Mouse (Mus musculus) lung, adult 2 months (tissue): Measurements from ENCODE around the gene Gm4133. TPM values are rescaled to one million over a fixed set of nuclear protein-coding genes. Genes with fewer than 3 reads are reported as not detected.
"Not testable (repeated sequence)": the region's sequence is repeated elsewhere in the genome, so short reads cannot be mapped to it uniquely, and the experiment has no call there.

ENCODE experiments used
- DNase-seq: peaks from one replicate; pipeline ENCODE4 v3.0.0; 2022
- H3K4me1 ChIP-seq: fragments of 200-500 bp; 2 replicates; pipeline ENCODE4 v1.6.1; 2011; ENCODE audit warnings: low read length; ENCODE audit not compliant: control insufficient read depth, insufficient read depth
- H3K4me3 ChIP-seq: fragments of 200-500 bp; replicated peaks from 2 replicates; pipeline ENCODE3; 2011; ENCODE audit warnings: low read depth, mild to moderate bottlenecking, control low read depth, low read length; ENCODE audit errors: extremely low read depth
- WGBS: fragments of 180-500 bp; shearing (Covaris S2); methylation state at CpG from one replicate; pipeline ENCODE4 v1.1.7; 2018; 5-methylcytosine and 5-hydroxymethylcytosine counted together
- polyA plus RNA-seq: library from polyadenylated mRNA; depleted of rRNA; stranded (reverse); fragments of >200 nt; gene quantifications from 2 replicates; pipeline ENCODE4 v1.2.3, GENCODE M21; 2012; rRNA removed

Gene Gm4133
- polyA plus RNA-seq = not detected in 2 replicates

DNA sequence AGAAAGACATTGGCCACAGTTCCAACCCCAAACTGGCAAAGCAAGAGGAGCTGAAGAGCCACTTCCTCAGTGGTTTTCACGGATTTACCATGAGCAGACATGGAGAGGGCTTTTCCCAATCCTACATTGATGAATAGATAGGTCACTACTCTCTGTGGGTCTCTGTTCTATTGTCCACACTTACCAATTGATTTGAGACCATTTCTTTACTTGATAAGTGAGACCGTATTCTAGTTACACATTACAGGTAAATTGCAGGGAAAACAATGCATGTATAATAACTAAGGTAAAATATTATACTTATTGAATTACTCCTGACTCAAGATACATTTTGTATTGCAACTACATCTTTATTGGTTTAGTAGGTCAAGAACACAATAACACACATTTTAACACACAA lies at the start of gene Gm4133:
Gm4133 (minus strand) TSS at position 101 of the 400 bp plus-strand sequence.
- not testable (repeated sequence) for H3K4me3 ChIP-seq, DNase-seq, H3K4me1 ChIP-seq
- WGBS = no CpG with 5 or more reads among the region's 2 CpGs

DNA sequence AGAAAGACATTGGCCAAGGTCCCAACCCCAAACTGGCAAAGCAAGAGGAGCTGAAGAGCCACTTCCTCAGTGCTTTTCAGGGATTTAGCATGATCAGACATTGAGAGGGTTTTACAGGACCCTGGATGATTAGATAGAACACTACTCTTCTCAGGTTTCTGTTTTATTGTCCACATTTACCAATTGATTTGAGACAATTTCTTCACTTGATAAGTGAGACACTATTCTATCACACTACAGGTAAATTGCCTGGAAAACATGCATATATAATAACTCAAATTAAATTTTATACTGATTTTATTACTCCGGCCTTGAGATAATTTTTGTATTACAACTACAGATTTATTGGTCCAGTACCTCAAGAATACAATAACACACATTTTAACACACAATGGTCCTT lies 41.4 kb upstream of the Gm4133 start, which contains the start of gene Gm5728:
Gm5728 (minus strand) TSS at position 101 of the 400 bp plus-strand sequence.
- not testable (repeated sequence) for H3K4me3 ChIP-seq, DNase-seq, H3K4me1 ChIP-seq
- no CpG with 5 or more reads among the region's 1 CpGs for WGBS

Other genes with a start within 250 kb of the Gm4133 start
- not detected in 2 replicates for gene Vmn1r91, start 234.4 kb downstream of the Gm4133 start, polyA plus RNA-seq
- not detected in 2 replicates for gene Gm16442, start 211.5 kb downstream of the Gm4133 start, polyA plus RNA-seq
- not detected in 2 replicates for gene Vmn1r93, start 195.0 kb downstream of the Gm4133 start, polyA plus RNA-seq
- gene Vmn1r94, start 165.7 kb downstream of the Gm4133 start, polyA plus RNA-seq = not detected in 2 replicates
- gene Vmn1r95, start 140.4 kb downstream of the Gm4133 start, polyA plus RNA-seq = not detected in 2 replicates
- not detected in 2 replicates for gene Gm6164, start 128.5 kb downstream of the Gm4133 start, polyA plus RNA-seq
- gene Gm4498, start 100.2 kb downstream of the Gm4133 start, polyA plus RNA-seq = not detected in 2 replicates
- not detected in 2 replicates for gene Gm5890, start 71.2 kb downstream of the Gm4133 start, polyA plus RNA-seq
- not detected in 2 replicates for gene Gm5728, start 41.3 kb upstream of the Gm4133 start, polyA plus RNA-seq
- gene Vmn1r100, start 83.9 kb upstream of the Gm4133 start, polyA plus RNA-seq = not detected in 2 replicates
- gene Vmn1r101, start 108.5 kb upstream of the Gm4133 start, polyA plus RNA-seq = not detected in 2 replicates
- gene Gm10670, start 140.9 kb upstream of the Gm4133 start, polyA plus RNA-seq = not detected in 2 replicates
- not detected in 2 replicates for gene Vmn1r103, start 176.5 kb upstream of the Gm4133 start, polyA plus RNA-seq
- gene Vmn1r104, start 199.8 kb upstream of the Gm4133 start, polyA plus RNA-seq = not detected in 2 replicates
- not detected in 2 replicates for gene Gm5726, start 211.7 kb upstream of the Gm4133 start, polyA plus RNA-seq
- not detected in 2 replicates for gene Gm4141, start 242.2 kb upstream of the Gm4133 start, polyA plus RNA-seq